Mouse (Mus musculus) CH12.LX (cell line): ENCODE data around the gene Slc25a48.

ENCODE experiments used
- CHD2 ChIP-seq: IDR thresholded peaks from 2 replicates; pipeline ENCODE4 v1.6.1; 2011; ENCODE audit warnings: low read length, improper control_type of control experiment
- CTCF ChIP-seq, 2 experiments: IDR thresholded peaks in 1 of 2; conservative IDR thresholded peaks in 1 of 2; 2 replicates each; pipeline ENCODE4 v1.5.1; 2011 to 2012; ENCODE audit warnings: low read depth in 2 of 2, low read length in 2 of 2, improper control_type of control experiment in 1 of 2, inconsistent platforms in 1 of 2, mild to moderate bottlenecking in 1 of 2, moderate library complexity in 1 of 2
- EP300 ChIP-seq: IDR thresholded peaks from 2 replicates; pipeline ENCODE4 v1.6.1; 2011; ENCODE audit warnings: low read length, improper control_type of control experiment
- HCFC1 ChIP-seq: IDR thresholded peaks from 2 replicates; pipeline ENCODE4 v1.6.1; 2012; ENCODE audit warnings: low read depth, mild to moderate bottlenecking, inconsistent platforms, low read length, improper control_type of control experiment
- MAFK ChIP-seq: IDR thresholded peaks from 2 replicates; pipeline ENCODE4 v1.6.1; 2011; ENCODE audit warnings: low read length, improper control_type of control experiment; ENCODE audit not compliant: insufficient replicate concordance
- MYC ChIP-seq: IDR thresholded peaks from 2 replicates; pipeline ENCODE4 v1.6.1; 2011; ENCODE audit warnings: low read depth, mild to moderate bottlenecking, improper control_type of control experiment, low read length
- NELFE ChIP-seq: IDR thresholded peaks from 2 replicates; pipeline ENCODE4 v1.6.1; 2011; ENCODE audit warnings: low read depth, low read length, improper control_type of control experiment
- NRF1 ChIP-seq: IDR thresholded peaks from 2 replicates; pipeline ENCODE4 v1.6.1; 2014; ENCODE audit warnings: low read depth, mild to moderate bottlenecking, inconsistent platforms, low read length, improper control_type of control experiment, moderate library complexity
- POLR2A ChIP-seq: IDR thresholded peaks from 2 replicates; pipeline ENCODE4 v1.6.1; 2011; ENCODE audit warnings: low read depth, mild to moderate bottlenecking, improper control_type of control experiment, low read length
- POLR2AphosphoS2 ChIP-seq: IDR thresholded peaks from 2 replicates; pipeline ENCODE4 v1.6.1; 2011; ENCODE audit warnings: low read depth, low read length, improper control_type of control experiment
- RAD21 ChIP-seq: IDR thresholded peaks from 2 replicates; pipeline ENCODE4 v1.6.1; 2011; ENCODE audit warnings: low read depth, mild to moderate bottlenecking, low read length, improper control_type of control experiment, moderate library complexity
- RCOR1 ChIP-seq: conservative IDR thresholded peaks from 2 replicates; pipeline ENCODE4 v1.6.1; 2012; ENCODE audit warnings: low read depth, mild to moderate bottlenecking, inconsistent platforms, low read length, improper control_type of control experiment
- USF1 ChIP-seq: IDR thresholded peaks from 2 replicates; pipeline ENCODE4 v1.6.1; 2014; ENCODE audit warnings: low read depth, mild to moderate bottlenecking, inconsistent platforms, low read length, improper control_type of control experiment
- USF2 ChIP-seq: conservative IDR thresholded peaks from 2 replicates; pipeline ENCODE4 v1.6.1; 2011; ENCODE audit warnings: low read depth, low read length, improper control_type of control experiment

- no peak for TF ChIP-seq EP300
- peak; percentile 60 to 84 for TF ChIP-seq CTCF (conservative IDR thresholded peaks at IDR 0.05 in 1 of 2, IDR thresholded peaks at IDR 0.05 in 1 of 2; ENCODE audit: low read depth in 2 of 2, low read length in 2 of 2)
- no peak for TF ChIP-seq USF1
- no peak for TF ChIP-seq POLR2A
- peak; percentile 81 for TF ChIP-seq RAD21
- no peak for TF ChIP-seq HCFC1
- TF ChIP-seq NRF1: no peak
- no peak for TF ChIP-seq MAFK
- no peak for TF ChIP-seq NELFE
- no peak for TF ChIP-seq MYC
- no peak for TF ChIP-seq CHD2
- no peak for TF ChIP-seq RCOR1
- no peak for TF ChIP-seq POLR2AphosphoS2
- TF ChIP-seq USF2: no peak
Measured at GRCm38 (mm10) chr13:56428724-56429500, 9.2 kb upstream of the Slc25a48 start.
